Mouse (Mus musculus) layer of hippocampus, postnatal 14 days (tissue): ENCODE measurements around the gene Fancl. TPM values are rescaled to one million over a fixed set of nuclear protein-coding genes. Genes with fewer than 3 reads are reported as not detected.

Experiments
- DNase-seq, 2 experiments: peaks; one replicate each; pipeline ENCODE4 v3.0.0; 2021 to 2022; ENCODE audit warnings: low spot score in 2 of 2, mixed read lengths in 1 of 2
- total RNA-seq, 2 experiments: library from RNA; stranded (reverse); gene quantifications; 2 replicates each; pipeline ENCODE4 v1.2.3; 2021

The Fancl gene
- total RNA-seq, 2 experiments from 2014 or later, result 7.9 to 11.2 TPM

DNA sequence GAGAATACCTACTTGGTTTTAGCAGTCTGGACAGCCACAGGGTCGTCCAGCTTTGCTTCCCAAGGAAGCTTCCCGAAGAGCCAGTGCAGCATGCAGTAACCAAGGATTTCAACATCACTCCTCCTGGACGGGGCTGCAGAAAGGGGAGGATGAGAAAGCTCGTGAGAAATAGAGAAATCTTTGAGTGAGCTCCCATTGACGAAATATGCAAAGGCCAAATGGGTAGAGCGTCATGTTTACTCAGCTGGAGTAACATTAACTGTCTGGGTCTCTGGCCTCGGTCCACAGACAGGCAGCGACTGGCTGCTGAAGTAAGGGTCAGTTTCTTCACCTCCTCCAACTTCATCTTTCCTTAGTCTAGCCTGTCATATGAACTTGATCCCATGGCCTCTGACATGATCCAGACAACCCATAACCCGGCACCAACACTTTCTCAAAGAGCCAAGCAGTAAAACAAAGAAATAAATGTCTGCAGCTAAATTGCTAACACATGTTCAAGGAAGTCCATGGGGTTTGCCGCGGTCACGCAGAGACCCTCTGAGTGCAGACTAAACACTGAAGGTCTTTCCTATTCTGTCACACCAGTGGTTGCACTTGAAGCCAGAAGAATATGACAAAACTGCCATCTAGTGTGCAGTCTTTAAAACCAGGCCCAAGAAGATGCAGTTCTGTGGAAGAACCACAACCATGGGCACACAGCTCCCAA lies 104.0 kb downstream of the Fancl start:
- peak; percentile 17 to 42 for DNase-seq

DNA sequence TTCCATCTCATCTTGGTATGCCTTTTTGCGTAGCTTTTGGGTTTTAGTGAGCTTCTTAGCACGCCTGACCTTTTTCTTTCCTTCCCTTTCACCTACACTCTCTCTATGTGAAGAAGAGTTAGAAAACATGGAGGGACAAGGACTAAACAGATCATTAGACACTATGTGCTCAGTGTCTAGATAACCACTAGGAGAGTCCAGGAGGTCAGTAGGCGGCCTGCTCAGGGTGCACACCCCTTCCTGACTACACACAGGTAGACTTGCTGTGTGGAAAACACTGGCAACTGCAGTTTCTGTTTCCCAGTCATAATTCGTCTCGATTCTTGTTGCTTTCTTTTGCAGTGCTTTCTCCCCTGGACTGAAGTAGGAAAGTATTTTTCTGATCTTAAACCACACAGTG lies 110.0 kb downstream of the Fancl start:
- DNase-seq, result no peak

DNA sequence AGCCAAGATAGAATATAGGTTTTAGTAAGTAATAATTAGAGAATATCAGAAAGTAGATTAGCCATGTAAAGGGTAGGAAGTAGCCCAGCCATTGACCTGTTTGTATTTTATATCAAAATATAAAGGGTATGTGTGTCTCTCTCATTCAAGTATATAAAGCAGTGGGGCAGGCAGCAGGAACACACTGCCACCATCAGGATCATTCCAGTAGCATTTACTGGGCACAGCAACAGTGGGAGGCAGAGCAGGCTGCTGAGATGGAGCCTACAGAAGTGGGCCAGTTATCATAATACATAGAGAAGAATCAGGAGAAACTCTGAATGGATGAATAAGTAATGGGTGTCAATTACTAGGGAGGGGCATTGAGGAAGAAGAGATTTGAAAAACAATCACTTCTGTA lies 127.7 kb downstream of the Fancl start:
- DNase-seq, result peak in 1 of 2 experiments; percentile 5

DNA sequence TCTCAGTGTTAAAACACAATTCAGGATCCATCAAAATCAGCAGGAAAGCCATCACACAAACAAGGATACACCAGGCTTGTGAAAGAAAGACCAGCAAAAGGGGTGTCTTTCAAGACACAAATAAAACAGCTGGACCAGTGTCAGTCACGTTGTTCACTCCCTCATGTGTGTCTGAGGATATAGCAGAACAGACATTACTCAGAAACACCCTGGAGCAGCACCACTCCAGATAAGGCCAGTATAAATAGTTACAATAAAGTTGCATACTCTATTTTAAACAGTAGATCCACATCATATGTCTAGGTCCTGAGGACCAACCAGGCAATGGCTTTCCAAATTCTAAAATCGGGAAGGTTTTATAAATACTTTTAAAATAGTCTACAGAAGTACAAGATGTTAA lies 130.2 kb downstream of the Fancl start:
- no peak for DNase-seq

DNA sequence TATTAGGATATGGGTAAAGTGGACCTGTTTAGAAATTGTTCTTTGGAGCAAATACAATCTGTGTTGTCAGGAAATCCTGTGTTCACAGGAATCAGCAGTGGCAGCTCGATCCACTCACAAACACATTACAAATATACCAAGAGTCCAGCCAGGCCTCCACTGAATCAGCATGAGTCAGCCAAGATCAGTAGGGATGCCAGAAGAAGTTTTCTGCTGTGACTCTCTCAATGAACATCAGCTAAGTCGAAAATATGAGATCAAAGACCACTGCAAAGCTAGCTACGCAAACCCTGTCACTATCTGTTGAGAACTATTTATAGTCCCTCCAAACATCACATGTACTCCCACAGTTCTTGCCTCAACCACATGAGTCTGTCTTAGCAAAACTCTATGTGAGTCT lies 133.1 kb downstream of the Fancl start:
- no peak for DNase-seq

Other genes with a start within 250 kb of the Fancl start
- 10 to 100 TPM; 10.9 to 16.8 TPM for gene 5730522E02Rik, start 175.4 kb upstream of the Fancl start, total RNA-seq
- gene Gm6899, start 207.1 kb downstream of the Fancl start, total RNA-seq, result not detected
- gene Vrk2, start 207.9 kb downstream of the Fancl start, total RNA-seq, result 1 to 10 TPM; 3.1 to 4.0 TPM